Mouse (Mus musculus) lung, postnatal 0 days (tissue): ENCODE data around the gene Zfp820. TPM values are rescaled to one million over a fixed set of nuclear protein-coding genes. Genes with fewer than 3 reads are reported as not detected.

ENCODE experiments used
- ATAC-seq: fragments of 200-750 bp; cut with Nextera tagmentation; 2 replicates; pipeline ENCODE4 v1.8.0; 2017; ENCODE audit warnings: moderate library complexity
- DNase-seq: peaks from one replicate; pipeline ENCODE4 v3.0.0-alpha.2; 2016; ENCODE audit warnings: low spot score
- H3K27ac ChIP-seq: fragments of 300-500 bp; sonication (generic); 2 replicates; pipeline ENCODE4 v1.5.1; 2014; ENCODE audit warnings: antibody characterized with exemption, mild to moderate bottlenecking, low read length, mixed read lengths
- H3K27me3 ChIP-seq: fragments of 300-500 bp; sonication (generic); replicated peaks from 2 replicates; pipeline ENCODE4 v1.6.1; 2014; ENCODE audit warnings: low read length, mixed read lengths; ENCODE audit not compliant: insufficient read depth
- H3K36me3 ChIP-seq: fragments of 300-500 bp; sonication (generic); 2 replicates; pipeline ENCODE4 v1.6.1; 2014; ENCODE audit warnings: low read length, mixed read lengths; ENCODE audit not compliant: insufficient read depth
- H3K4me1 ChIP-seq: fragments of 300-500 bp; sonication (generic); 2 replicates; pipeline ENCODE4 v1.6.1; 2014; ENCODE audit warnings: antibody characterized with exemption, low read depth, low read length, mixed read lengths; ENCODE audit not compliant: insufficient read depth
- H3K4me2 ChIP-seq: fragments of 300-500 bp; sonication (generic); replicated peaks from 2 replicates; pipeline ENCODE4 v1.6.1; 2014; ENCODE audit warnings: low read depth, mild to moderate bottlenecking, low read length, moderate library complexity, mixed read lengths
- H3K4me3 ChIP-seq: fragments of 300-500 bp; sonication (generic); 2 replicates; pipeline ENCODE4 v1.5.1; 2014; ENCODE audit warnings: low read depth, low read length
- H3K9ac ChIP-seq: fragments of 300-500 bp; sonication (generic); replicated peaks from 2 replicates; pipeline ENCODE4 v1.6.1; 2014; ENCODE audit warnings: low read depth, mild to moderate bottlenecking
- H3K9me3 ChIP-seq: fragments of 300-500 bp; sonication (generic); 2 replicates; pipeline ENCODE4 v1.6.1; 2016; ENCODE audit warnings: low read length, mixed read lengths
- CTCF ChIP-seq: IDR thresholded peaks from 2 replicates; pipeline ENCODE4 v1.5.1; 2016; ENCODE audit warnings: antibody characterized with exemption, mild to moderate bottlenecking
- EP300 ChIP-seq: IDR thresholded peaks from 2 replicates; pipeline ENCODE4 v1.6.1; 2016; ENCODE audit warnings: antibody characterized with exemption, mild to moderate bottlenecking, control low read depth
- WGBS: fragments of 180-500 bp; shearing (Covaris S2); extraction: QIAGEN DNeasy Blood & Tissue Kit; methylation state at CpG from one replicate; pipeline ENCODE4 v1.1.7; 2014; 5-methylcytosine and 5-hydroxymethylcytosine counted together
- polyA plus RNA-seq: library from polyadenylated mRNA; unstranded; fragments of >200 nt; fragmentation: Nextera tagmentation; extraction: Ambion mirVana; gene quantifications from 2 replicates; pipeline ENCODE4 v1.2.1, GENCODE M21; 2015

Gene Zfp820
- polyA plus RNA-seq, 1 experiment from 2014 or later: 4.3 TPM

- no peak for TF ChIP-seq EP300
- no peak for TF ChIP-seq CTCF
- Histone ChIP-seq H3K4me1 (no peaks in the 10 kb centered on the region), H3K36me3 (no peaks in the 10 kb centered on the region), H3K27ac (no peak overlapping the region), H3K4me3 (no peak overlapping the region), H3K4me2 (no peak overlapping the region), H3K9me3 (no peaks in the 10 kb centered on the region), H3K27me3 (no peaks in the 10 kb centered on the region), H3K9ac (no peak overlapping the region)
- ATAC-seq (no peak), DNase-seq (no peak)
- 86% methylated on average over 2 of the region's 2 CpGs for WGBS
These were observed 75.2 kb downstream of the Zfp820 start for GRCm38 (mm10) chr17:21770336-21770735.

Other genes starting within 250 kb of the Zfp820 start
- 1.8 and 2.1 TPM in 2 replicates for gene Zfp983, start 195.1 kb downstream of the Zfp820 start, polyA plus RNA-seq
- 3.6 and 4.1 TPM in 2 replicates for gene Gm10226, start 153.9 kb downstream of the Zfp820 start, polyA plus RNA-seq
- gene Zfp760, start 138.0 kb downstream of the Zfp820 start, polyA plus RNA-seq: 6.6 and 6.7 TPM in 2 replicates
- 3.5 and 4.6 TPM in 2 replicates for gene Zfp229, start 115.0 kb downstream of the Zfp820 start, polyA plus RNA-seq
- gene Zfp995, start 64.2 kb upstream of the Zfp820 start, polyA plus RNA-seq: 4.7 and 6.7 TPM in 2 replicates
- gene Zfp942, start 116.7 kb upstream of the Zfp820 start, polyA plus RNA-seq: 9.5 and 10.5 TPM in 2 replicates
- gene Zfp943, start 116.8 kb upstream of the Zfp820 start, polyA plus RNA-seq: 12.0 and 12.6 TPM in 2 replicates